Mouse (Mus musculus) gastrocnemius, adult 2 months (tissue): ENCODE results near the gene Mast4. TPM values are rescaled to one million over a fixed set of nuclear protein-coding genes. Genes with fewer than 3 reads are reported as not detected.

Experiments used
- DNase-seq: peaks from one replicate; pipeline ENCODE4 v3.0.0; 2022
- H3K27ac ChIP-seq: fragments of 200-600 bp; 2 replicates; pipeline ENCODE4 v1.8.1; 2022; ENCODE audit warnings: mild to moderate bottlenecking
- H3K4me3 ChIP-seq: fragments of 200-600 bp; 2 replicates; pipeline ENCODE4 v1.8.1; 2022; ENCODE audit warnings: mild to moderate bottlenecking, moderate library complexity
- CTCF ChIP-seq: fragments of 200-600 bp; IDR thresholded peaks from 2 replicates; pipeline ENCODE4 v1.8.1; 2022; ENCODE audit warnings: antibody characterized with exemption, mild to moderate bottlenecking, moderate library complexity
- intact Hi-C: fragments of 180-260 bp; cut with DNase I; formaldehyde crosslinking; loops from one replicate; pipeline ENCODE4 v1.15.1; 2025
- total RNA-seq, 2 experiments: library from RNA; stranded (reverse); gene quantifications; 2 replicates each; pipeline ENCODE4 v1.2.3; 2021

Gene Mast4
- total RNA-seq, 2 experiments from 2014 or later: 47.2 to 49.9 TPM

DNA sequence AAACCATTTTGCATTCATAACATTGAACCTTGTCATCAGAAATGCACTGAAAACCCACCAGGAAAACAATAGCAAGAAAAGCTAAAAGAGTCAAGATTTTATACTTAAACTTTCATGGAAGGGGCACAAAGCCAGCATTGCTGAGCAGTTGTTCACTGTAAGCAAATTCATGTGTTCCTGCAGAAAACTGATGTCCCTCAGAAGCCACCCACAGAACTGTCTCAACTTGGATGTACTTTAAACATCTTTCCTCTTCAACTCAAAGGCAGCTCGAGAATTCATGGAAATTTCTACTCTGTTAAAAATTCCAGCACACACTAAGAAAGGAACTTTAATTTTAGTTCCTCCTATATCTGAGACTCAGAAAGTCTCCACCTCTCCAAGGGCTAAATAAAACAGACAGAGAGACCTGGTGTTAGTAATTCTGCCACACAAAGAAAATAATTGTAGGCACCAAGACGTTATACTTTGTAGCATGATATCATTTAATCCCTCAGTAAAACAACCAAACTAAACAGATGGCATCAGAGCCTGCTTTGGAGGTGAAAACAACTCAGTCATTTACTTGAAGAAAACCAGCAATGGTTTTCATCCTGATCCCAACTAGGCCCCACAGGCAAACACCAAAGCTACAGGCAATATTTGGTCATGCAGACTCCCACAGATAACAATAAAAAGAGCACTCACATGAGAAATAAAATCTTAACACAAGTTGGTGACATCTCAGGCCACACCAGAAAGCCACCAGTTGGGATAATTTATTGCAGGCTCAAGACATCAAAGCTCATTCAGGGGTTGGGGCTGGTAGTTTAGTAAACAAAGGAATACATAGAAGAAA, 134.3 kb downstream of the Mast4 start:
- intact Hi-C loops: no loop called here
- no peak for DNase-seq
- TF ChIP-seq CTCF: no peak

DNA sequence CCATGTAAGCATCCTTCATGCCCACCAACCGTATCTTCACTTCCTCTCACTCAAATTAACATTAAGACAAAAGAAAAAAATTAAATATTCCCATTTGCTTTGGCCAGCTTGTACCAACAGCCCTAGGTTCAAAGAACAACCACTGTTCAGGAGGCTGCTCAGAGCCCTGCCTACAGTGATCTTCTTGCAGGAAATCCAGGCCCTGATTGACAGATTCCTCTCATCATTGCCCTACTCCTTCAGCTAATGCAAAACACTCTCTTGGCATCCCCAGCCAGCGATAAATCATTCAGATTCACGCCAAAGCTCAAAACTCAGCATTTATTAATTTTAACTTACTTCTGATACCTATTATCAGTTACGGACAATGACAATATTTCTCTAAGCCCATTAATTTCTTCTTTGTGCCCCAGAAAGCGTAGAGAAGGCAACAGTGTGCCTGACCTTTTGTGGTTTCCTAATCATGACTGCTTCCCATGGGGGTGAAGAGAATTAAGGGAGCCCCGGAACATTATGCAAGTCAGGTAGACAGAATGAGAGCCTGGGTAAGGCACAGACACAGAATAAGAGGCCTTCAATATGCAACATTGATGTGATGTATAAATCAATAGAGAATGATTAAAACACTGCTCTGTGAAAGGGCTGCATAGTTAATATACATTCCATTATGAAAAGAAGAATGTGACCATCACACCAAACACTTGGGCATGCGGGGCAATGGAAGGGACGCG, 135.9 kb downstream of the Mast4 start:
- Histone ChIP-seq H3K27ac (no peak overlapping the region), H3K4me3 (no peak overlapping the region)
- no peak for TF ChIP-seq CTCF
- intact Hi-C loops: no loop called here
- DNase-seq: no peak

More for the DNA sequence above, 134.3 kb downstream of the Mast4 start:
- H3K27ac ChIP-seq: no peak overlapping the region
- no peak overlapping the region for H3K4me3 ChIP-seq

DNA sequence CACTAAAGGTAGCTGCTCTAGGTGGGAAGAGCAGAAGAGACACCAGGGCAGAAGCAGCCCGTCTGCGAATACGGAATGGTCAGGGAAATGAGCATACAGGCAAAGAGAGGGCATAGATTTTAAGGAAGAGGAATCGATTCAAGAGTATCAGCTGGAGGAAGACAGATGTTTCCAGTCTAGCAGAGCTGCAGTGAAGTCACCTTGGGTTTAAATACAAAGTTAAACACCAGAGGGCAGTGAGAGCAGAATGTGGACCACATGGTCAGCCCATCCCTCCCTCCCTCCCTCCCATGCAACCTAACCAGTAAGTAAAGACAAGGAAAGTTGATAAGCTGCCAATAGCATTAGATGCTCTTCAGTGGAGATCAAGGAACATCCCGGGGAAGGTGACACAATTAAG, 138.0 kb downstream of the Mast4 start:
- peak; percentile 17; the same call in 1 of the 2 replicates for TF ChIP-seq CTCF
- DNase-seq: no peak
- Histone ChIP-seq H3K27ac (no peak overlapping the region), H3K4me3 (no peak overlapping the region)
- intact Hi-C loops: no loop called here

DNA sequence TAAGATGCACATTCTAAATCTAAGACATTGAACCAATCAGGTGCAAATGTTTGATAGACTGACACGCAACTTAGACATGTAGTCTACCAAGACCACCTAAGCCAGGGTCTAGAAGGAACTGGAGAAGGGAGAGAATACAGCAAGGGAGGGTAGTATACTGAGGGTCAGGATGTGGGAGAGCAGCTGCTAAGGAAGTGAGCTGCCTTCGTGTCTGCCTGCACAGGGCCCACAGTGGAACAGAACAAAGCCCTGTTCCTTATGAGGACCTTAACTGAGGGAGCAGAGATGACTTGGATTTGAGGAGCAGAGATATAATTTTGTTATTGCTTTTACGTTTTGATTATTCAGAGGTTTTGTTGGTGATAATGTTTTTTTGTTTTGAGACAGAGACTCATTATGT, 138.4 kb downstream of the Mast4 start:
- DNase-seq: no peak
- H3K27ac ChIP-seq: no peak overlapping the region
- H3K4me3 ChIP-seq: no peak overlapping the region
- intact Hi-C loops: no loop called here
- no peak for TF ChIP-seq CTCF

DNA sequence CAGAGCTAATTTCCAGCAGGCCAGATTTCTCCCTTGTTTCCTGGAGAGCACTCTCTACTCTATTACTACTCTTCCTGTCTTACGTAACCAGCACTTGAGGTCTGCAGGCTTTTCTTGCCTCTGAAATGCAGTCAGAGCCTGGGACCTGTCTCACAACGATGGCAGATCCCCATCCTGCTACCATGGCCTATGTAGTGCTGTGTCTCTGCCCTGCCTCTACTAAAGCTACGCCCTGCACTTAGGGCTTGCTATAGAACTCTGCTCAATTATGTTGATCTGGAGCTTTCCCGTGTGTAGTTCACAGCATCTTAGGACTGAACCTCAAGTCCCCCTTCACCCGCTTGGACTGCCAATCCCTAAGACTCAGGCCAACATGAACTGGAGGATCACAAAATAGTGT, 150.7 kb downstream of the Mast4 start:
- intact Hi-C loops: no loop called here
- no peak for TF ChIP-seq CTCF
- DNase-seq: no peak
- H3K4me3 ChIP-seq: no peak overlapping the region
- H3K27ac ChIP-seq: no peak overlapping the region

DNA sequence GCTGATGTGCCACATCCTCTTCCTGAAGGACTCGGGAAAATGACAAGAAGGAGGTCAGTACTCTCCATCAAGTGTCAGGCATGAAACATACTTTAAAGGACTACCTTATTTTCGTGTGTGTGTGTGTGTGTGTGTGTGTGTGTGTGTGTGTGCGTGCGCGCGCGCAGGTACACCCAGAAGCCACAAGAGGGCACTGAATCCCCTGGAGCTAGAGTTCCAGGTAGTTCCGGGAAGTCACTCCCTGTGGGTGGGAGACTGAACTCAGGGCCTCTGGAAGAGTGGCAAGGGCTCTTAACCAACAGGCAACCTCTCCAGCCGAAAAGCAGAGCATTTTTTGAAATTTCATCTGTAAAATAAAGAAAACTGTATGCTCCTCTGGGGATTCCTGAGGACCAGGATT, 152.5 kb downstream of the Mast4 start:
- Histone ChIP-seq H3K27ac (no peak overlapping the region), H3K4me3 (no peak overlapping the region)
- DNase-seq: no peak
- intact Hi-C loops: no loop called here
- no peak for TF ChIP-seq CTCF

DNA sequence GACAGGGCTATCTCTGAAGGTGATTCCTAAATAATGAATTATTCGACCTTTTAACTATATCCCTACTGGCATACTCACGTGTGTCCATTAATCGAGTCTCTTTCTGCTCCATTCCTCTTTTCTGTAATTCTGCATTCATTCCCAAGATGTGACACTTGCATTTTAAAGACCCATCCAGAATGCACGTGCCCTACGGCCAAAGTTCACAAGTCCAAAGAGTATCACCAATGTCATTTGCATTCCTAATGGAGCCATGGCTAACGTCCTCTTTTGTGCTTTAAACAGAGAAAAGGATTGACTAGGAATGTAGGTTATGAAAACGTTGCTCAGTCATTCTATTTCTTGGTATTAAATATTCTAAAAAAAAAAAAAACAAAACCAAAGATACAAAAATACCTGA, 157.4 kb downstream of the Mast4 start:
- DNase-seq: no peak
- no peak for TF ChIP-seq CTCF
- Histone ChIP-seq H3K4me3 (no peak overlapping the region), H3K27ac (no peak overlapping the region)
- intact Hi-C loops: no loop called here

DNA sequence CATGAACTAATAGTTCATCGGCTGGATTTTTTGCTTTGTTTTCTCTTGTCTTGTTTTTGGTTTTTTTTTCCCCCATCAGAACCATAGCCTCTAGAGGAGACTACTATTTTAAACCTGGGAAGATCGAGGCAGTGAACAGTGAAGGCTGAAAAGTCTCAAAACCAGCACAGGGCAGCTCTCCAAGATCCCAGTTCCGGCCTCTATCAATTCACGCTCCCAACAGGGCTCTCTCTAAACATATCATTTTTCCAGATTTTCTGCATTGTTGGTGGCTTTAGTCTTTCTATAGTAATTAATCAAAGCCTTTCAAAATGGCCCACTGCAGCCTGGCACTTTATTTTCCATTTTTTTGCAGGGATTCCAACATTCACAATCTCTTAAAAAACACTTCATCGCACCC, 159.9 kb downstream of the Mast4 start:
- Histone ChIP-seq H3K27ac (peak overlapping the region; percentile 31; the same call in 1 of the 2 replicates), H3K4me3 (peak overlapping the region; percentile 59)
- no peak for TF ChIP-seq CTCF
- intact Hi-C loops: loop anchor here (5.0 kb wide), 1 partner anchor 158 kb away; the partner anchor contains the start of gene Mast4
- no peak for DNase-seq

DNA sequence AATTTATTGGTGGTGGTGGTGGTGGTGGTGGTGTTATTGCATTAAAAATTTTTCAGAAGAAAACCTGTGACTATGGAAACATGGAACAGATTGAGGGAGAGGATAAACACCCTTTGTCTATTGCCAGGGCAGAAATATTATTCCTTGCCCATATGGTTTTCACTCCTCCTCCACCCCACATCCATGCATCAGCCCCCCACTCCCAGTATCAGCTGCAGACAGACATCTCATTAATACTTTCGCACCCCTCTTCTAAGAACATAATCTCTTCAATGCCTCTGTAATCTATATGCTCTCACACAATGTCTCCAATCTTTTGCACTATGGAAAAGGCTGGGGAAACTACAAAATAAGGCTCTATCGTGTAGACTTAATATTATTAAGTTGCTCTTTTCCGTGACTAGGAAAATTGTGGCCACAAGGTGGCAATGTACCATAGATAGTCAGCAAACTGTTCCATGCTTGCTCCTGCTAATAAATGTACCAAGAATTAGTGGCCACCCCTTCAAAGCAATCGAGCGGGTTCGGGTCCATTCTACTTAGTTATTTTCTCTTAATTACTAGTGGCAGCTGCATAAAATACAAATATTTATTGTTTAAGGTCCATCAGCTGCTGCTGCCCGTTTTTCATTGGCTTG, 160.6 kb downstream of the Mast4 start:
- H3K27ac ChIP-seq: peak overlapping the region; percentile 31; the same call in 1 of the 2 replicates
- intact Hi-C loops: loop anchor here (1.0 to 5.0 kb wide), 2 partner anchors 159 to 471 kb away; partner anchors contain the start of gene Mast4
- H3K4me3 ChIP-seq: peak overlapping the region; percentile 59

DNA sequence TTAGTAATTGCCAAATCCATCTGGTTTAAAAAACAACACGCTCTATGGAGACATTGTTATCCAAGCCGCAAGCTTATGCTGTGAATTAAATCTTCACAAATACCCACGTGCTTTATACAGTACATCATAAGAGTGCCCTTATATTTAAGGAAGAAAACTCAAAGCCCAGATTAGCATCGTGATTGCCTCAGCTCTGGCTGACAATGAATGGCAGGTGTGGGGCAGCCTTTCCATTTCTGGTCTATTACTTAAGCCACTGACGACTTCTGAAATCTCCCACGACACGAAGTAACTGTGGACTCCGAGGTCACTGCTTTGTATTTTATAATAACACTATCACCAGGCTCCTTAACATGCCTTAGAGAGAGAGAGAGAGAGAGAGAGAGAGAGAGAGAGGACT, 182.4 kb downstream of the Mast4 start:
- Histone ChIP-seq H3K27ac (no peak overlapping the region), H3K4me3 (no peak overlapping the region)
- intact Hi-C loops: no loop called here
- TF ChIP-seq CTCF: no peak
- DNase-seq: no peak

More for the DNA sequence above, 160.6 kb downstream of the Mast4 start:
- DNase-seq: peak; percentile 60
- peak; percentile 78 for TF ChIP-seq CTCF

DNA sequence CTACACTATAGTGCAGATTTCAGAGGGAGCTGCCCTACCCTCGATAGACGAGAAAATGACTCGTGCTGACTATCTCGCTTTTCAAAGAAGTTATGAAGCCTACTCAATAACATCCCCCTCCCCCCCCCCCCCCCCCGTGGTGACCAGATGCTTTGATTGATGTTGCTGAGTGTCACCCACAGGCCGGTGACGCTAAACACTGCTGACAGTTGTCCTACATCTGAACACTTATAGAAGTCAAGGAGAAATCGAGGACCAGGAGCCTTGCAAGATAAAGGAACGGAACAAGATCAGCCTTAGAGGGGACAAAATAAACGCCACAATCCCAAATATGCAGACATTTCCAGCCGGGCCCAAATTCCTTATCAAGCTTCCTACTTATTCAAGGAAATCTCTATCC, 183.1 kb downstream of the Mast4 start:
- intact Hi-C loops: no loop called here
- DNase-seq: no peak
- TF ChIP-seq CTCF: no peak
- Histone ChIP-seq H3K4me3 (no peak overlapping the region), H3K27ac (no peak overlapping the region)

DNA sequence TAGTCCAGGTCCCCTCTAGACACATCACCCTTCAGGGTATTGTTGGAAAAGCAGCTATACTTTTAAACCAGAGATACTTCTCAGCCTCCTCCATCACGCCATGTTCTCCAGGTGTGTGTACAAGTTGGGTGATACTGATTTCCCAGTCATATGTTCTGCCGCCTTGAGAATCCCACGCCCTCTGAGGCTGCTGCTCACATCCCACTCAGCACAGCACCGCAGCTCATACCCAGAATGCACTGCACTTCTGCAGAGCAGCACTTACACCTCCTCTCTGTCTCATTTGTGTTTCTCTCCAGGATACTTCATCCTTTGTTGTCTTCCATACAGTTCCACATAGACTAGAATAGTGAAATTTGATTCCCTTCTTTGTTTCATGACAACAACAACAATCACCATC, 183.6 kb downstream of the Mast4 start:
- no peak for DNase-seq
- Histone ChIP-seq H3K27ac (no peak overlapping the region), H3K4me3 (no peak overlapping the region)
- intact Hi-C loops: no loop called here
- no peak for TF ChIP-seq CTCF

DNA sequence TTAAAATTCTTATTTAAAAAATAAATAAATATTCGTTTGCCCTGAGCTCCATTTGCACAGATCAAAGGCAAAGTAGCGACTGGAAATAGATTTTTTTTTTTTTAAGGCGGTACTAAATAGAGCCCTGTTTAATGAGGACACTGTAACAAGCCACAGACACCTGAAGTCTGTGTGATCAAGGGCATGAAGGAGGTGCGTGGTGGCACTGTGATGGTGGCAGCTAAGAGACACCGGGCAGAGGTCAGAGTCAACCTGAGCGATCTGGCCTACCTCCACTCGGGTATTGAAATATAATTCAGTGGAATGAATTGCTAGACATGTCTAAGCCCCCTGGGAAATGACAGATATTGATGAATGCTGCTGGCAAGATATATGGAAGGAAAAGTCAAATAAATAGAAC, 184.9 kb downstream of the Mast4 start:
- H3K27ac ChIP-seq: no peak overlapping the region
- DNase-seq: no peak
- TF ChIP-seq CTCF: no peak
- intact Hi-C loops: no loop called here
- no peak overlapping the region for H3K4me3 ChIP-seq
